Mouse (Mus musculus): ENCODE results near the gene Ogn.

Ogn gene

GRCm38 (mm10) chr13:49646019-49646418 is 38.2 kb downstream of the Ogn start:
- DNase-seq: no peak

DNA sequence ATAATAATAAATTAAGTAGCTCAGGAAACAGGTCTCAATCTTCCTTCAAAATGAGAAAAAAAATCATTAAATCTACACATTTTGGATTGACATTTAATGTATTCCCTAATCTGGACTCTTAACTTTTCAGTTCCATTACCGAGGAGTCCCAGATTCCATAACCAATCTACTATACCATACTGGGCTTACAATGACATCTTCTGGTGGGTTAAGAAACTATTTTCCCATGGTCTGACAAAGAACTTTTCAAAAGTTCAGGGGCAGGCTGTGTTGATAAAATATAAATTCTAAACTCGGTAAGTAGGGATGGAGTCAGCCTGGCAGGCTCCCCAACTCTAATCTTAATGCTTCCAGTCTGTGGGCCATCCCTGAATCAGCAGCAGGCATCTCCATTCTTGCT is 43.3 kb downstream of the Ogn start:
- no peak for DNase-seq

GRCm38 (mm10) chr13:49651781-49652351 is 44.0 kb downstream of the Ogn start:
- DNase-seq: no peak

DNA sequence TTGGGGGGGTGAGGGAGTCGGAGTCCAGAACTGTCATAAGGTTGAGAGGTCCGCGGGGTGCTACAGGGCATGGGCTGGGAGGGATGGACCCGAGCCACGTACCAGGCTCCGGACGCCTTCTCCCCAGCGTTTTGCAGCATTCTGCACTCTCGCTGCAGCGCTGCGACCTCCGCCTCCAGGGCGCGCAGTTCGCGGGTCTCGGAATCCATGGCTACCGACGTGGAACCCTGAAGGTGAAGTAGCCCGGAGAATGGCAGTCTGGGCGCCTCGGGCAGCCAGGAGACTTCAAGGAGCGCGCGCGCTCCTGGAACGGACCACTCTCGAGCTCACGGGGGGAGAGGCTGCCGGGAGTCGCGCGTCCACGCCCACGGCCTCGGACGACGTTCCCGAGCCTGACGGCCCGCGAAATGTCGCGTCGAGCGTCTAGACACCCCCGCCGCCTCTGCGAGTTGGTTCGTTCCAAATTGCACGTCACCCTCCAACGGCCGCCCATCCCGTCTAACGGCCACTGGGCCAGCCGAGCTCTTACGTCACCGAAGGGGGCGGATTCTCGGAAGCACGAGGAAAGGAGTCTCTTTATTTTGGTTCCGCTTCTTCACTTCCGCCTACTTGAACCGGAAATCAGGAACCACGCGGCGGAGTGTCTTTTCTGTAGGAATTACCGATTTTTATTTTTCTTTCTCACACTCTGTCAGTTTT is 44.8 kb downstream of the Ogn start, which contains the start of the genes Cenpp and Nol8:
Gene Cenpp (minus strand): TSS at position 305 of the 699 bp plus-strand sequence.
Gene Nol8 (plus strand): TSS at position 598 of the 699 bp plus-strand sequence.
- peak; percentile 99 for DNase-seq

DNA sequence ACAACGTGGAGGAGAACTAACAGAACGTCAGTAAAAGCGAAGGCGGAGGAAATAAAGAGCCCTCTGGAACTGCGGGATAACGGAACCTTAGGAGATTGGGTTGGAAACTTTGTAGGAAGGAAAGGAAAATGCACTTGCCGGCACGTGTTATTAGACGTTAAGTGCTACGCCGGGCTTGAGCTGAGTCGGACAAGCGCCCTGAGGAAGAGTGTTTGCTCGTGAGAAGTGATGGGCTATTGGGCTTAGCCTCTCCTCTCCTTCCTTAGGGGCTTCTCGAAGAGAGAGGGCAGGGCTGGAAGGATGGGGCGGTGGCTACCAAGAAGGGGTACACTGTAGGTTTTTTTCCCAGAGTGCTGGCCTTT is 45.3 kb downstream of the Ogn start:
- DNase-seq: no peak

Data from kidney, adult 18-20 months (tissue).